Mouse (Mus musculus): ENCODE results near the gene Acaca. TPM values are rescaled to one million over a fixed set of nuclear protein-coding genes. Genes with fewer than 3 reads are reported as not detected.
"Not testable (repeated sequence)": the region's sequence is repeated elsewhere in the genome, so short reads cannot be mapped to it uniquely, and the experiment has no call there.

Gene Acaca
- polyA plus RNA-seq, 1 experiment: 5.0 TPM

DNA sequence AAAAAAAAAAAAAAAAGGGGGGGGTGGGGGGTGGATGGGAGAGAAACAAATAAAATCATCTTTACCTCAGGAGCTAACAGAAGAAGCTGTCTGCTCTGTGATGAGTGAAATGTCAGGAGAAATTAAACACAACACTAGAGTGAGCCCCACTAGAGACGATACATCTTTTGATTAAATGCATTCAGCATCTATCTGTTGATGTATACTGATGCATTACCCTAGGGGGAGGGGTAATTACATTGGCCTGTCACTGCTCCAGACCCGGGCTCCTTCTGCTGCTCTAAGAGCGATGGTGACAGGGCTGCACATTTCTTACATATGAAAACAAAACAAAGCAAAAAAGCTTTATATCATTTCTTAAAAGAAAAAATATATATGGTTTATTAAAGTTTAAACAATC lies 163.8 kb downstream of the Acaca start:
- TF ChIP-seq CTCF (IDR thresholded peaks at IDR 0.05; ENCODE audit: low read depth, low read length) (no peak), POLR2A (IDR thresholded peaks at IDR 0.05; ENCODE audit: borderline replicate concordance, low read depth, low read length) (no peak)
- Histone ChIP-seq H3K27ac (ENCODE audit: insufficient read depth, low read depth, low read length) (no peak overlapping the region), H3K4me1 (ENCODE audit: control insufficient read depth, insufficient read depth, low read length) (peaks cover 20% of the 10 kb centered on the region), H3K4me3 (ENCODE audit: insufficient read depth, low read length) (no peak overlapping the region)

DNA sequence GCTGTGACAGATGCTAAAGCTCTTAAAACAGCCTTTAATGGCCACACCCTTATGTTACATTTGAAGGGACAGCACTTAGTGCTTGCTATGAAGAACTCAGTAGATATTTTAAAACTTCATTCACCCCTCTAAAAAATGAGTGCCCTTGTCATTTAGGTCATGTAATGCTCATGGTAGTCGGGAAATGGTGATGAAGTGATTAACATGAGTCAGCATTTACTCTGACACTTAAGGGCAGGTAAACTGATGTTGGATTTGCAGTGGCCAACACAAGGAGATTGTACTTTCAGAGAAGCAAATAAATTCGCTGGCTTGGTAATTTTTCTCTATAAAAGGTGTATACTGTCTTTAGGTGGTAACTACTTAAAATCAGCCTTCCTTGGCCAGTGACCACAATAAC lies 166.9 kb downstream of the Acaca start:
- Histone ChIP-seq H3K27ac (ENCODE audit: insufficient read depth, low read depth, low read length) (no peak overlapping the region), H3K4me1 (ENCODE audit: control insufficient read depth, insufficient read depth, low read length) (peaks cover 9% of the 10 kb centered on the region), H3K4me3 (ENCODE audit: insufficient read depth, low read length) (no peak overlapping the region)
- TF ChIP-seq POLR2A (IDR thresholded peaks at IDR 0.05; ENCODE audit: borderline replicate concordance, low read depth, low read length) (no peak), CTCF (IDR thresholded peaks at IDR 0.05; ENCODE audit: low read depth, low read length) (no peak)

DNA sequence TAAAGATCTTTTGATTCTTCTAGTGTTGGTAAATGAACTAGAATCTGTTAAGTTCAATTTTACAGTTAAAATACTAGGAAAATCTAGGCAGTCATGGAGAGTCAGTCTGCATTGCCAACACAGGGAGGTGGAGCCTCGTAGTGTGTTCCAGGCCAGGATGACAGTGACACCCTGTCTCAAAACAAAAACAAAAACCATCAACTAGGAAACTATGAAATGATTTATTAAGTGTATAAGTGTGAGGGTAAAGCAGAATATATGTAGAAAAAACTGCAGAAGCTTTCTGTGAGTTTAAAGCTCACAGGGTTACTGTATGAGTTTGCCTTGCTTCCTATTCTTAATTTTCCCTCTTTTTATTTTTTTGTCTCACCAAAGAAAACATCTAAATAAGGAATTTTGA lies 176.0 kb downstream of the Acaca start:
- H3K4me1 ChIP-seq (ENCODE audit: control insufficient read depth, insufficient read depth, low read length): no peaks in the 10 kb centered on the region
- TF ChIP-seq POLR2A (IDR thresholded peaks at IDR 0.05; ENCODE audit: borderline replicate concordance, low read depth, low read length) (no peak), CTCF (IDR thresholded peaks at IDR 0.05; ENCODE audit: low read depth, low read length) (no peak)
- no peak overlapping the region for H3K27ac ChIP-seq (ENCODE audit: insufficient read depth, low read depth, low read length)
- H3K4me3 ChIP-seq (ENCODE audit: insufficient read depth, low read length): no peak overlapping the region

DNA sequence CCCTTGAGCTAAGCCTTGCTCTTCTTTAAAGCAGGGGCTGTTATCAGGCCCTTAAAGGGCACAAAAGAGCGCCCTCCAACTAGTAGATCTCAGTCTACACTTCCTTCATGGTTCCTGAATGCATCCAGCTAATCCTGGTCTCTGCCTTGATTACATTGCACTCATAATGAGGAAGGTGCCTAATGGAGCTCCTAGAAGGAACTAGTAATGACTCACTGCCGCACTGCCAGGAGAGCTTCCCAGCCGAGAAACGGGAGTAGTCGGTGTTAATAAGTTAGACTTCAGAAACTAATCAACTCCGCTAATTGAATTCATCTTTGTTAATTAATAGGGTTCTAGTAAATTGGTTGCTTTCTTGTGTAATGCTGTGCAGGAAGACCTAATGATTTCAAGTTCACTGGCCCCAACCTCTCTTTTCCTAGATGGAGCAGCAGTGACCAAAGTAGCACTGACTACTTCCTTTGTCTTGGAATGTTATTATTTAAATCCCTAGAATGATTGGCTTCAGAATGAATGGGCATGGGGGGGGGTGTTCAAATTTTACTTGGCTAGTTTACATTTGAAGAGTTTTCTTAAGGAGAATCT lies 176.8 kb downstream of the Acaca start:
- TF ChIP-seq POLR2A (IDR thresholded peaks at IDR 0.05; ENCODE audit: borderline replicate concordance, low read depth, low read length): no peak
- no peak for TF ChIP-seq CTCF (IDR thresholded peaks at IDR 0.05; ENCODE audit: low read depth, low read length)
- Histone ChIP-seq H3K4me3 (ENCODE audit: insufficient read depth, low read length) (no peak overlapping the region), H3K27ac (ENCODE audit: insufficient read depth, low read depth, low read length) (no peak overlapping the region), H3K4me1 (ENCODE audit: control insufficient read depth, insufficient read depth, low read length) (no peaks in the 10 kb centered on the region)

DNA sequence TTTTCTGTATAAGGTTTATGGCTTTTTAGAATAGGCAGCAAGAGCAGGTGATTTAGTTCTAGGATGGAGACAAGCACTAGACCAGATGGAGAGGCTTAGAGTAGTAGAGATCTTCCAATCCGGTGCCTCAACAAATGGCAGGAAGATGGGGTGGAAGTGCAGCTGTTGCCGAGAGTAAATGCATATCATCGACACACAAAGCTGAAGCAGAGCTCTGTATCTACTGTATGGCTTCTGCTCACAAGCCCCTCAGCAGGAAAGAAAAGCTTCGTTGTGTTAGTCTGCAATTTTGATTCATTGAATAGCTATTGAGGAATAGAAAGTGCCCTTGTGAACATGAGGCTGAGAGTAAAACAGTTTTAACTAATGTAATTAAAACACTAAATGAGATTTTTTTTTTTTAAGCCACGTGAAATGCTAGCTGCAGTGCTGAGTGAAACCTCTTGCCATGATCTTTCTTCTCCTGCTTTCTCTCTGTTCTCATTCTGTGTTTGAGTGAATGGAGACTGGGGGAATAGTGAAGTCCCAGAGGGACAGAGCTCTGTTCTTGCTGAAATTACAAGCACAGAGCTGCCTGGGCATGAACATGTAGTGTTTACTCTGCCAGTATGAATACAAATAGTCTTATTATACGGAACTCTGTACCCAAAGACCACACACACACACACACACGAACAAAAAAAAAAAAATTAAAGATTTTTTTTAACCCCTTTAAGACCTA lies 194.7 kb downstream of the Acaca start:
- TF ChIP-seq POLR2A (IDR thresholded peaks at IDR 0.05; ENCODE audit: borderline replicate concordance, low read depth, low read length) (no peak), CTCF (IDR thresholded peaks at IDR 0.05; ENCODE audit: low read depth, low read length) (no peak)
- H3K4me3 ChIP-seq (ENCODE audit: insufficient read depth, low read length): no peak overlapping the region

DNA sequence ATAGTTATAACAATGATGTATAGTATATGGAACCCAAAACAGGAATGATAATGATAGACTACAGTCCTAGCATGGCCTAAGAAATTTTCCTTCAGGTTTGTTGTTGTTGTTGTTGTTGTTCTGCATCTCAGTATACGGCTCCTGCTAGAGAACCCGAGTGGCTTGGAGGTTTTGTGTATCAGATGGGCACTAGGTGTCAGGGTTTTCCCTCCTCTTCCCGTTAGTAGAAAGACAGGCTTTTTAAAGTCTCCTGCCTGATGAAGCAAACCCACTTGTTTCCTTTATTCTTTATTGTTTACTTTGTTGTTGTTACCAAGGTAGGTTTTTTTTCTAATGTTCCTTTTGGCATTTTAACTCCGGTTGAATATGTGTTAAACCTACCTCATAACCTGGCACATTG lies 197.6 kb downstream of the Acaca start:
- Histone ChIP-seq H3K4me3 (ENCODE audit: insufficient read depth, low read length) (no peak overlapping the region), H3K4me1 (ENCODE audit: control insufficient read depth, insufficient read depth, low read length) (no peaks in the 10 kb centered on the region), H3K27ac (ENCODE audit: insufficient read depth, low read depth, low read length) (no peak overlapping the region)
- no peak for TF ChIP-seq CTCF (IDR thresholded peaks at IDR 0.05; ENCODE audit: low read depth, low read length)
- no peak for TF ChIP-seq POLR2A (IDR thresholded peaks at IDR 0.05; ENCODE audit: borderline replicate concordance, low read depth, low read length)

More for the DNA sequence above, 194.7 kb downstream of the Acaca start:
- Histone ChIP-seq H3K4me1 (ENCODE audit: control insufficient read depth, insufficient read depth, low read length) (no peaks in the 10 kb centered on the region), H3K27ac (ENCODE audit: insufficient read depth, low read depth, low read length) (no peak overlapping the region)

DNA sequence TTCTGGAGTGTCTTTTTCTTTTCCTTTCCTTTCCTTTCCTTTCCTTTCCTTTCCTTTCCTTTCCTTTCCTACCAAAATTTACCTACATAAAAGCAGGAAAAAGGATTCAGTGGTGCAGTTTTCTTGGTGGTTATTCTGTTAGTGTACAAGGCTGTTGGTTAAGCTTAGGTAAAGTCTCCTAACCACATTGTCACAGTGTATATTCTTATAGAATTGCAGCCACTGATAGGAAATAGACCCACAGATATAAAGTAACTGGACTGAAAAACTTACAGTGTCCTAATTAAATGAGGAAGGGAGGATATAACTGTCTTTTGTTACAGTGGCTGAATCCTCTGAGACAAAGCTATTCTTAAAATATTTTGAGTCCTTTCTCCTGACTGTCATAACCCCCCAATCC lies 202.9 kb downstream of the Acaca start:
- Histone ChIP-seq H3K27ac (ENCODE audit: insufficient read depth, low read depth, low read length) (no peak overlapping the region), H3K4me3 (ENCODE audit: insufficient read depth, low read length) (no peak overlapping the region), H3K4me1 (ENCODE audit: control insufficient read depth, insufficient read depth, low read length) (no peaks in the 10 kb centered on the region)
- TF ChIP-seq CTCF (IDR thresholded peaks at IDR 0.05; ENCODE audit: low read depth, low read length): no peak

DNA sequence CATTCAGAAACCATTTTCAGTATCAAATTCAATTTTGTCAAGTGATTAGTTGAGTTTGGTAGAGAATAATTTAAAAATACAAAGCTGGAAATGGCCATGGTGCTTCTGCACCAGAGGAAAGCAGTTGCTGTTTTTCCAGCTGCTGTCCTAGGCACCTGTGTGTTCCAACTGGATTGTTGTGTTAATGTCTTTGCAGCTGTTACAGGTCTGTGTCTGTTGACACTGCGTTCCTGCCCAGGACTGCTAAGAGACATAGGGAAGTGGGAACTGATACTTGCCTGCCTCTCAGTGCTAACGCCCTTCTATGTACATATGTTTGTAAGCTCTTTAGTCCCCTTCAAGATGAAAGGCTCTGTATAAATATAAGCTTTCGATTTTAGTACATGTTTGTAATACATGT lies 203.4 kb downstream of the Acaca start:
- H3K4me1 ChIP-seq (ENCODE audit: control insufficient read depth, insufficient read depth, low read length): no peaks in the 10 kb centered on the region
- H3K27ac ChIP-seq (ENCODE audit: insufficient read depth, low read depth, low read length): no peak overlapping the region
- TF ChIP-seq POLR2A (IDR thresholded peaks at IDR 0.05; ENCODE audit: borderline replicate concordance, low read depth, low read length) (no peak), CTCF (IDR thresholded peaks at IDR 0.05; ENCODE audit: low read depth, low read length) (no peak)

DNA sequence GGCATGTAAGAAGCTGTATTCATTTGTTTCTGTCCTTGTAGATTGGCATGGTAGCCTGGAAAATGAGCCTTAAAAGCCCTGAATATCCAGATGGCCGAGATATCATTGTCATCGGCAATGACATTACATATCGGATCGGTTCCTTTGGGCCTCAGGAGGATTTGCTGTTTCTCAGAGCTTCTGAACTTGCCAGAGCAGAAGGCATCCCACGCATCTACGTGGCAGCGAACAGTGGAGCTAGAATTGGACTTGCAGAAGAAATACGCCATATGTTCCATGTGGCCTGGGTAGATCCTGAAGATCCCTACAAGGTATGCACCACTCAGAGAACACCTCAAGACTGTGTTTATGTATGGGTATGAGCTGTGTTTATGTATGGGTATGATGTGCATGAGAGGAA lies 208.8 kb downstream of the Acaca start:
- H3K27ac ChIP-seq (ENCODE audit: insufficient read depth, low read depth, low read length); H3K4me3 ChIP-seq (ENCODE audit: insufficient read depth, low read length); H3K4me1 ChIP-seq (ENCODE audit: control insufficient read depth, insufficient read depth, low read length): not testable (repeated sequence)

More for the DNA sequence above, 203.4 kb downstream of the Acaca start:
- no peak overlapping the region for H3K4me3 ChIP-seq (ENCODE audit: insufficient read depth, low read length)

DNA sequence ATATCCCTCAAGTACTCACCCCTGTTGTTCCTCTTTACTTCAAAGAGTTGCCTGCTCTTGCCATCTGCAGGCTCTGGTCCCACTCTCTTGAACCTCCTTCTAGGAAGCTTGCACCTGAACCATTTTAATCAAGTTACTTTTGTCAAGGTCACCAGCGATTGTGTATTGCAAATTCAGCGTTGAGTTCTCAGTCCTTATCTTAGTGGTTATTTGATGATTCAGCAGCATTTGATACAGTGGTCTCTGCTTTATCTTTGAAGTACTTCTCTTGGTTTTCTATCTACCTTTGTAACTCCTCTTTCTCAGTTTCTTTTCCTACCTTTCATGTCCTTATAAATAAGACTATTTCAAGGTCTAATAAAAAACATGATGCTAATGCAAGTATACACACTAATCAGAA lies 211.2 kb downstream of the Acaca start:
- H3K4me3 ChIP-seq (ENCODE audit: insufficient read depth, low read length): no peak overlapping the region
- no peak overlapping the region for H3K27ac ChIP-seq (ENCODE audit: insufficient read depth, low read depth, low read length)
- TF ChIP-seq POLR2A (IDR thresholded peaks at IDR 0.05; ENCODE audit: borderline replicate concordance, low read depth, low read length): no peak
- no peak for TF ChIP-seq CTCF (IDR thresholded peaks at IDR 0.05; ENCODE audit: low read depth, low read length)
- H3K4me1 ChIP-seq (ENCODE audit: control insufficient read depth, insufficient read depth, low read length): 0 out of 2 replicates have a peak, but pooled peaks cover 2% of the 10 kb centered on the region
